In the genomic region with DNA sequence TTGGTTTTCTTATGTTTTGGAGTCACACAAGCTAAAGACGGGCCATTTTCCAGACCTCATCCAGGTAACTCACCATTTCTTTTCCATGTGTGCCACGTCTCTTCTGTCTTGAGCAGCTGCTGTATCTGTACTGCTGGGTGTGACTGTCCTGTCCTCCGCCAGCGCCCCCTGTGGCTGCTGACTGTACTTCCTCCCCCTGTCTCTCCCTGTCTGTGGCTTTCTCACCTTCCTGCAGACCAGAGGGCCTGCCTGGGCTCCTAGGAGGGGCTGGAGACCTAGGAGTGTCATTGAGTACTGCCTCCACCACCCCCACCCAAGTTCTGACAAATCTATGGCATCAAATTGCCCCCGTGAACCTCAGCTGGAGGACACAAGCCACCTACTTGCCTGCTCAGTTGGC, we compare ENCODE assay signal across 9 mouse cellular contexts. TPM values are rescaled to one million over a fixed set of nuclear protein-coding genes. Genes with fewer than 3 reads are reported as not detected.
DNase-seq lines count a peak whose midpoint lies in the region; ATAC-seq lines count a peak whose summit lies in the region.
"Had no signal": no experiment of that assay in that cellular context is flagged by ENCODE, and none has a peak within 500 bp of the region (broad histone marks: within the 10 kb centered on the region; RNA-seq: fewer than 3 reads in every experiment).

No protein-coding gene starts in this region.

- peak; percentile 71; the same call in 1 of the 2 replicates for ATAC-seq in monocyte, adult 5-6 weeks (replicated peaks; ENCODE audit: insufficient number of reproducible peaks, low FRiP score, low TSS enrichment, poor library complexity, severe bottlenecking)

- intact Hi-C loops in heart, postnatal 25 days (cut with DNase I): no loop called here

- peak; percentile 51 for DNase-seq in heart, postnatal 4 days
- no peak for DNase-seq in heart, postnatal 25 days (ENCODE audit: low spot score)
- DNase-seq in CD4-positive helper T cell, adult 2 months (ENCODE audit: low read depth, low spot score): peak; percentile 54
- DNase-seq in adrenal gland, postnatal 25 days: peak; percentile 60
- DNase-seq in kidney, postnatal 10 days: peak; percentile 59
- no peak for DNase-seq in right cerebral cortex, postnatal 36 days (ENCODE audit: low spot score in 2 of 2)
- DNase-seq in right cerebral cortex, adult 18-20 months: no peak

RNA-seq across cellular contexts. Expression of gene Ptdss2, which starts 20.9 kb away (rescaled TPM):
- total RNA-seq in heart, postnatal 4 days (2021): 10 to 100 TPM; 40.2 to 42.5 TPM
- total RNA-seq in heart, postnatal 25 days (2021): 10 to 100 TPM; 32.1 to 33.4 TPM
- 29.1 and 48.2 TPM in 2 replicates for total RNA-seq in adrenal gland, postnatal 25 days (2021)
- total RNA-seq in monocyte, adult 5-6 weeks (2017): 1.4 to 6.9 TPM (median 1.5 TPM) in 3 replicates

RNA-seq across cellular contexts. Expression of gene Ano9, which starts 25.5 kb away (rescaled TPM):
- under 1 TPM in 1 of 2 experiments, not detected in 1; 0.20 TPM for total RNA-seq in heart, postnatal 4 days (2021)
- total RNA-seq in heart, postnatal 25 days (2021): under 1 TPM in 1 of 2 experiments, not detected in 1; 0.08 TPM
- total RNA-seq in adrenal gland, postnatal 25 days (2021): 0.33 TPM in 1 of 2 replicates, not detected in the other
- not detected in 3 replicates for total RNA-seq in monocyte, adult 5-6 weeks (2017)
- total RNA-seq: layer of hippocampus, postnatal 25 days had no signal

RNA-seq across cellular contexts. Expression of gene Rnh1, which starts 29.5 kb away (rescaled TPM):
- total RNA-seq in heart, postnatal 4 days (2021): 10 to 100 TPM; 73.9 to 84.0 TPM
- 10 to 100 TPM; 65.7 to 69.9 TPM for total RNA-seq in heart, postnatal 25 days (2021)
- 298 and 356 TPM in 2 replicates for total RNA-seq in adrenal gland, postnatal 25 days (2021)
- 73.1 to 101 TPM (median 77.7 TPM) in 3 replicates for total RNA-seq in monocyte, adult 5-6 weeks (2017)

RNA-seq across cellular contexts. Expression of gene Sigirr, which starts 42.7 kb away (rescaled TPM):
- total RNA-seq in heart, postnatal 4 days (2021): 1 to 10 TPM; 3.3 to 4.3 TPM
- total RNA-seq in heart, postnatal 25 days (2021): 1 to 10 TPM; 4.8 to 7.7 TPM
- total RNA-seq in adrenal gland, postnatal 25 days (2021): 4.5 and 5.0 TPM in 2 replicates
- total RNA-seq in monocyte, adult 5-6 weeks (2017): 9.1 to 25.0 TPM (median 12.5 TPM) in 3 replicates

RNA-seq across cellular contexts. Expression of gene Hras, which starts 50.7 kb away (rescaled TPM):
- 100 to 1,000 TPM; 105 to 119 TPM for total RNA-seq in heart, postnatal 4 days (2021)
- 100 to 1,000 TPM; 106 to 112 TPM for total RNA-seq in heart, postnatal 25 days (2021)
- 64.8 and 88.0 TPM in 2 replicates for total RNA-seq in adrenal gland, postnatal 25 days (2021)
- total RNA-seq in monocyte, adult 5-6 weeks (2017): 22.4 to 25.6 TPM (median 25.2 TPM) in 3 replicates

Comparison
In these comparisons a context has a peak if more than half of its experiments do, and no peak if none do; other contexts are left out.
1. DNase-seq: peak in heart, postnatal 4 days (single experiment), CD4-positive helper T cell, adult 2 months (single experiment), adrenal gland, postnatal 25 days (single experiment) and kidney, postnatal 10 days (single experiment); none in heart, postnatal 25 days (single experiment), right cerebral cortex, postnatal 36 days (0 of 2) and right cerebral cortex, adult 18-20 months (single experiment).